Mouse (Mus musculus) left cerebral cortex, postnatal 4 days (tissue): ENCODE measurements around the gene Plch2. TPM values are rescaled to one million over a fixed set of nuclear protein-coding genes. Genes with fewer than 3 reads are reported as not detected.

Source experiments
- DNase-seq: peaks from one replicate; pipeline ENCODE4 v3.0.0-alpha.2; 2022
- intact Hi-C: fragments of 180-260 bp; cut with DNase I; formaldehyde crosslinking; loops from one replicate; pipeline ENCODE4 v1.15.1; 2025
- total RNA-seq, 2 experiments: library from RNA; stranded (reverse); gene quantifications; 2 replicates each; pipeline ENCODE4 v1.2.3; 2021

Gene Plch2
- total RNA-seq, 2 experiments from 2014 or later: 50.9 to 56.1 TPM

DNA sequence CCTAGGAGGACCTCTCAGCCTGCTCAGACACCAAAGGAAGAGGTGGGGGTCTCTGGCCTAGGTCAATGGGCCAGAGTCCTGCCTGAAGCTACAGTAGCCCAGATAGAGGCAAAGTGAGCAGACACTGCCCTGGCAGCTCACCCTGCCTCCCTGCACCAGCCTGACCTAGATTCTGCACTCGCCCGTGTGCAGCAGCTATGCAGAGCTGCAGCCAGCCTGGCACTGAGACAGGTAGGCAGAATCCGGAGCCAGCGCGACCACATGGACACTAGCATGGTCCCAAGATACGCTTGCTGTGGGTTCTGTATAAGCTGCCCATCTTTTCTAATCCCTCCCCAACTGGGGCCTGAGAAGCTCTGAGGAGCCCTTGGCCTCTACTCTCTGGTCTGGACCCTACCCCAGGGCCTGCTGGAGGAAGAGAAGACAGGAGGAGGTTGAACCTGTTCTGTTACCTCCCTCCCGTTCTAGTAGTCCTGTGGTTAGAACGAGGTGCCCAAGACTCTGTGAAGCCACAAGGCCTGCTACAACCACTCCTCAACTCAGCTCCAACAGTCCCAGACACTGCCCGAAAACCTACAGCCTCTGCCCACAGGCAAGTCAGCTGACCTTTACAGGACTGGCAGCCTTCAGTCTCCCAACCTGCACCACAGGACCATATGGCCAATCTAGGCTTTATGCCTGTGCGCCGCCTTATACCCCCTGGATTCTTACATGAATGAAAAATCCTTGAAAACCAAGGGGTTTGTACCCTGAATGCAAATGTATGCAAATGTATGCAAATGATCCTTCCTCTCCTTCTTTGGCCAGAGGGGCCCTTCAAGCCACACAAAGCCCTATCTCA, 32.2 kb downstream of the Plch2 start:
- intact Hi-C loops: no loop called here
- DNase-seq: peak; percentile 61

GRCm38 (mm10) chr4:155022228-155022855, 34.2 kb downstream of the Plch2 start:
- intact Hi-C loops: no loop called here

GRCm38 (mm10) chr4:155020813-155021212, 35.8 kb downstream of the Plch2 start:
- DNase-seq: no peak
- intact Hi-C loops: no loop called here

More at GRCm38 (mm10) chr4:155022228-155022855, 34.2 kb downstream of the Plch2 start:
- no peak for DNase-seq

DNA sequence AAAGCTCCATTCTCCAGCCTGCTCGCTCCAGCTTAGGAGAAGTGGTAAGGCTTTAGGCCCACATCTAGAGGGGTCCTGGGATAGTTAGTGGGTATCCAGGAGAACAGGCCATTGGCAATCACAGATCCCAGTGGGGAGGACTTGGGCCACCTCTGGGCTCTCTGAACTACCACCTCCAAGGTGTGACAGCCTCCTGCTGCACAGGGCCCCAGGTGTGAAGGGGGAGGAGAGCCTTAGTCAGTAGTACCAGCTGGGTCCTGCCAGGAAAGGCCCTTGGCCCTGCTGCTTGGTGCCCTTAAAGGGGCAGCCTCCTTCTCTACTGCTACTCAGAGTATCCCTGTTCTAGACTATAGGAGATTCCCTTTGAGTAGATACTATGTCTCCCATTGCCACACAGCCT, 36.4 kb downstream of the Plch2 start:
- intact Hi-C loops: no loop called here

GRCm38 (mm10) chr4:155019336-155019847, 37.2 kb downstream of the Plch2 start:
- DNase-seq: peak; percentile 76
- intact Hi-C loops: no loop called here

More for the DNA sequence above, 36.4 kb downstream of the Plch2 start:
- DNase-seq: no peak

DNA sequence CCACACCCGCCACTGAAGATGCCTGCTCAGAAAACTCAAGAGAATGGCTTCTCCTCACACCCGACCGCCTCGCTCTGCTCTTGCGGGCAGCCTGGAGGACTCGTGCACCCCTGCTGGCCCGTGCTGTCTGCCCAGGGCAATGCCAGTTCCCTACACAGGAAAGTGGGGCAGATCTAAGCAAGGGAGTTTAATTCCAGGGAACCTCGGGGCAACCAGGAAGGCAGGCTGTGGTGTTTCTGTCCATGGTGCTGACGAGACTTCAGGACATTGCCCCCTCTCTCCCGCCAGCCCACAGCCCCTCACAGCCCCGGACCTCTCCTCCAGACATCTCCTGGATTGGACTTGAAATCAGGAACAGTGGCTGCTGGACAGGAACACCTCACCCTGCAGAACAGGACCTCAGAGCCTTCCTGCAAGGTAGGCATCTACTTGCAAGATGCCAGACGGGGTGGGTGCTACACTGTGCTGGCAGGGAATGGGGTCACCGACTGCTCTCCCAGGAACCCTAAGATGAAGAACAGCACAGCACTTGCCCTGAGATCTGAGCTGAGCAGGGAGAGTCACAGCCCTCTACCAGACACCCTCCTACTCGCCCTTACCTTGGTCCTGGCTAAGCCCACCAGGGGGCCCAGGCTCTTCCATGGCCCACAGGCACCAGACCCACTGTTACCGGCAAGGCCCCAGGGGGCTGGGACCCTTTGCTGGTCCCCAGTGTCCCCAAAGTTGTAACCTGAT, 37.8 kb downstream of the Plch2 start:
- intact Hi-C loops: no loop called here

DNA sequence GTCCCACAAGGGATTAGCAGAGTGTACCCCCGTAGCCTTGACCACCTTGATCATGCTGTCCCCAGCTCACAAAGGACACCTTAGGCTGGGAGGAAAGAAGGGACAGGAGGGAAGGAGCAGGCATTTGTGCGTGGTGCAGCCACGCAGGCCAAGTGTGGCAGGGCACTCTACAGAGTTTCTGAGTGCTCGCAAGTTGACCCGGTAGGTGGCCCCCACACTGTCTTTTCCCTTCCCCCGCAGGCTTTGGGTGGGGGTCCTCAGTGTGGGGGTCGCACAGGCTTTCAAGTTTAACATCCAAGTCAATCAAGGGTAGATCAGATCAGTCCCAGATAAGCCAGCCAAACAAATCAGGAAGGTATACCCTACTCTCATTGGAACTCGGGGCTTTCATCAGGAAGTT, 38.5 kb downstream of the Plch2 start:
- intact Hi-C loops: no loop called here

More for the DNA sequence above, 37.8 kb downstream of the Plch2 start:
- DNase-seq: peak; percentile 48

GRCm38 (mm10) chr4:155017253-155017878, 39.2 kb downstream of the Plch2 start:
- intact Hi-C loops: no loop called here
- peak; percentile 51 for DNase-seq

More for the DNA sequence above, 38.5 kb downstream of the Plch2 start:
- no peak for DNase-seq

GRCm38 (mm10) chr4:155016807-155017206, 39.8 kb downstream of the Plch2 start:
- no peak for DNase-seq
- intact Hi-C loops: no loop called here

DNA sequence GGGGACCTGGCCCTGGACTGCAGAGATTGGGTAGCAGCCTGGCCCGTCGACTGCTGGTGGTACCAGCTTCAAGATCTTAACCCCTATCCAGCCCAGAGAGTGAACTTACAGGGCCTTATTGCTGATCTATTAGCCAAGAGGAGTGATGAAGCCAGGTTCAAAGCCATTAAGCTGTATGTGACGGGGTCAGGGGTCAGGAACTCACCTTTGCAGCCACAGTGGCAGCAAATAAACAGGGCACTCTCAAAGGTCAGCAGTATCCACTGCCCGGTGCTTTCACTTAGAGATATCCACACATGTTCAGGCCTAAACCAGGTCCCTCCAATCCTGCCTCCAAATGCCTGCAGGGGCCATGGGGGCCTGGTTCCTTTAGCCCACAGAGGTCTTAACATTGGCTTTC, 41.0 kb downstream of the Plch2 start:
- intact Hi-C loops: no loop called here

GRCm38 (mm10) chr4:155014791-155015190, 41.8 kb downstream of the Plch2 start:
- intact Hi-C loops: no loop called here

More for the DNA sequence above, 41.0 kb downstream of the Plch2 start:
- no peak for DNase-seq

DNA sequence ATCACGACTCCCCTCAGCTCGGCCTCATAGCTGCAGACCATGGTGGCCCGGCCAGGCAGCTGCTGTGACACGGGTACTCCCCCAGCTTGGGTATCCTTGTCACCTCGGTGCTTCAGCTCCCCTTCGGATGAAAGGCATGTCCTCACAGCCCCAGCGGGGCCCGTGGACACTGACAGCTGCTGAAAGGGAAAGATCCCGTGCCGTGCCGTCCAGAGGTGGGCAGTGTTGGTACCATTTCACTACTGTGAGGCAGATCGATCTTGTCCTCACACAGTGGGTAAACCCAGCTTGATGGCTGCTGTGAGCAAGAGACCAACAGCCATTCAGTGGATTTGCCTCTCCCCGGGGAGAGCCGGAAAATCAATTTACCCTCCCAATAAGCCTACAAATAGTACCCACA, 42.3 kb downstream of the Plch2 start:
- intact Hi-C loops: no loop called here

More at GRCm38 (mm10) chr4:155014791-155015190, 41.8 kb downstream of the Plch2 start:
- no peak for DNase-seq

DNA sequence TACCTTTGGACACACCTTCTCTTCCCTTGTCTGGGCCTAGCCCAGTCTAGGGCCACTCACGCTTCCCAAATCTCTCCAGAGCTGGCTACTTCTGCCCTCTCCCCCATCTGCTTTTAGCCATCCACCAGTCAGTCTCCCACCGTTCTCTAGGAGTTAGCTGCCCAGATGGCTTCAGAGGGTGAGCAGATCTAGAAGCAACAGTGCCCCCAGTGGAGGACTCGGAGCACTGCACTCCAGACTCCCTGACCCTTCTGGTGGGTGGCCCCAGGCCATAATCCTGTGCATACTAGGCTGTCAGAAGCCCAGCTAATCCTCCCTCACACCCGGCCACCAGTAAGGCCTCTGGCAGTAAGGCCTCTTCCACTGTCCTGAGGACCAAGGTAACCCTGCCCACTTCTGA, 43.8 kb downstream of the Plch2 start:
- intact Hi-C loops: no loop called here

More for the DNA sequence above, 42.3 kb downstream of the Plch2 start:
- no peak for DNase-seq

GRCm38 (mm10) chr4:155012115-155012514, 44.5 kb downstream of the Plch2 start:
- peak; percentile 57 for DNase-seq

More for the DNA sequence above, 43.8 kb downstream of the Plch2 start:
- peak; percentile 90 for DNase-seq

GRCm38 (mm10) chr4:155011312-155012025, 45.1 kb downstream of the Plch2 start:
- peak; percentile 79 for DNase-seq
- intact Hi-C loops: no loop called here

More at GRCm38 (mm10) chr4:155012115-155012514, 44.5 kb downstream of the Plch2 start:
- intact Hi-C loops: no loop called here

DNA sequence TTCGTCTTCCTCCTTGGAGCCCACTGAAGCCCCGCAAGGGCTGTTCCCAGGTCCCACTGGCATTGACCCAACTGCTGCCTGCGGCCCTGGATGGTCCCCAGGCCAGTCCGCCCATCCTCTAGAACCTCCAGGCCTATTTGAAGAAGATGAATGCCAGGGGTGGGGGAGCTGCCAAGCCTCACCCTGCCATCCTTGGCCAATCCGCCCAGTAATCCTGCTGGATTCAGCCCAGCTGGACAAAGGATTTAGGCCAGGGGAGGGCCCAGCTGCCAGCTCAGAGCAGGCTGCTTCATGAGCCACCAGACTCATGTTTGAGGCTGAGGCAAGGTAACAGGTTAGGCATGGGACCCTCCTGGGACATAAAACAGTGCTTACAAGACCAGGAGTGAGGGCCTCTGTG, 45.7 kb downstream of the Plch2 start:
- peak; percentile 95 for DNase-seq
- intact Hi-C loops: no loop called here

DNA sequence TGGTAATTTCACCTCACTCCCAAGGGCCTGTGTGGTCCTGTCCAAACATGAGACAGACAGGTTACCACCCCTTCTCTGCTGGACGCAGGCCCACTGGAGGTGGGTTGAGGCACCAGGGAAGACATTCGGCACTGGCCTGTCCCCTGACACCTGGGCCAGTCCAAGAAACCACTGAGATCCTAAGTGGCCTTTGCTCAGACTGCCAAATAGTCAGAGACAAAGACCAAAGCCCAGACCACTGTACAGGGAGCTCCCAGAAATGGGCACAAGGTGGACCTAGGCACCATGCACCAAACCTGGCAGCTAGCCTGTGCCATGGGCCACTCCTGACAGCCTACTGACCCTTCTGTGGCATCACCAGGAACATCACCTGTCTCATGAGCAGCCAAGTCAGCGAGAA, 47.4 kb downstream of the Plch2 start:
- no peak for DNase-seq
- intact Hi-C loops: no loop called here

DNA sequence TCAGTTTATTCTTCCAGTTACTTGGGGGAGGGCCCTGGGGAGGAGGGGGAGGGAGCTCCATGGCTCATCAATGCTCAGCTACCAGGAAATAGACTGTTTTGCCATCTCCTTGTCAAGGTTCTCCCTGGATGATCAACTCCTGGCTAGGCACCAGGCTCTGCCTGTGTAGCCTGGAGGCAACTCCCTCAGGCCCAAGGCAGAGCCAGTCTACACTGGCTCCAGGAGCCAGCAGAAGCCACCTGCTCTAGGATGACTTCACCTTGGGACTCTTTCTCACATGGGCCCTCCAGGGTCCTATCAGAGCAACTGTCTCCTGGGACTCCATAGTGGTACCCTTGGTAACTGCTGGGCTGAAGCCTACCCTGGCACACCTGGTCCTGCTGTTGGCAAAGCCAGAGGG, 48.5 kb downstream of the Plch2 start:
- intact Hi-C loops: no loop called here
- DNase-seq: no peak

GRCm38 (mm10) chr4:155007641-155008040, 48.9 kb downstream of the Plch2 start:
- DNase-seq: no peak
- intact Hi-C loops: no loop called here

DNA sequence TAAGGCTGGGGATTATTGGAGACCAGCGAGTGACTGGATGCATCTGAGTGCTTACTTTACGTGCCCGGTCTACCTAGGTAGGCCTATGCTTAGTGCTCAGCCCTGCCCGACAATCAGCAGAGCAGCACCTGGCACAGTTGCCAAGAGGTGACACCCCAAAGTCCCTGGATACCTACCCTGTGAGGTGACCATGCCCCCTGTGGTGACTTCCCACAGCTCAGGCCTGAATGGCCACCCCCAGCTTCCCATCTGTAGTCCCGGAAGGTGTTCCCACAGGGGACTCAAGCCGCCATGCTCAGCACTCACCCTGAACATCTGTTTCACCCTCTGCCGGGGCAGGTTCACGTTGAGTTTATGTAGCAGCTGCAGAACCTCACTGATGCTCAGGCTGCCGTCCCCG, 50.3 kb downstream of the Plch2 start:
- no peak for DNase-seq
- intact Hi-C loops: no loop called here
